Mouse (Mus musculus): Measurements from ENCODE around the gene Flvcr2. TPM values are rescaled to one million over a fixed set of nuclear protein-coding genes. Genes with fewer than 3 reads are reported as not detected.
"Not testable (repeated sequence)": the region's sequence is repeated elsewhere in the genome, so short reads cannot be mapped to it uniquely, and the experiment has no call there.

Flvcr2 gene
- polyA plus RNA-seq (2015; fragmentation: Nextera tagmentation; extraction: Ambion mirVana), result 6.3 and 6.9 TPM in 2 replicates

GRCm38 (mm10) chr12:85745827-85746695 is at the start of gene Flvcr2:
Flvcr2 (plus strand) TSS chr12:85746539.
- Histone ChIP-seq H3K9me3 (ENCODE audit: control insufficient read depth, low read length) (no peaks in the 10 kb centered on the region), H3K4me1 (ENCODE audit: control insufficient read depth, insufficient read depth, low read depth, low read length) (peaks cover 12% of the 10 kb centered on the region), H3K4me2 (ENCODE audit: low read length) (peak within 1 kb of the TSS; percentile 98), H3K27ac (ENCODE audit: low read depth, low read length) (no peak within 1 kb of the TSS), H3K9ac (ENCODE audit: low read depth, low read length) (peak within 1 kb of the TSS; percentile 58), H3K27me3 (replicated peaks; ENCODE audit: control insufficient read depth, insufficient read depth, low read length) (peaks cover 17% of the 10 kb centered on the region), H3K36me3 (ENCODE audit: control insufficient read depth, insufficient read depth, low read length) (no peaks in the 10 kb centered on the region), H3K4me3 (ENCODE audit: low read length) (peak within 1 kb of the TSS; percentile 47)
- peak; percentile 81 for ATAC-seq
- WGBS, result under 1% methylated on average over 51 of the region's 51 CpGs

GRCm38 (mm10) chr12:85698179-85698578 is 48.2 kb upstream of the Flvcr2 start:
- not testable (repeated sequence) for H3K4me1 ChIP-seq (ENCODE audit: control insufficient read depth, insufficient read depth, low read depth, low read length); H3K9ac ChIP-seq (ENCODE audit: low read depth, low read length); H3K27ac ChIP-seq (ENCODE audit: low read depth, low read length); H3K27me3 ChIP-seq (replicated peaks; ENCODE audit: control insufficient read depth, insufficient read depth, low read length); H3K4me3 ChIP-seq (ENCODE audit: low read length); H3K9me3 ChIP-seq (ENCODE audit: control insufficient read depth, low read length); H3K36me3 ChIP-seq (ENCODE audit: control insufficient read depth, insufficient read depth, low read length)
- 29% methylated on average over 9 of the region's 37 CpGs for WGBS
- peak overlapping the region; percentile 38 for H3K4me2 ChIP-seq (ENCODE audit: low read length)
- peak; percentile 89 for ATAC-seq

- peak; percentile 32; the same call in 1 of the 2 replicates for ATAC-seq
- Histone ChIP-seq H3K9ac (ENCODE audit: low read depth, low read length) (no peak overlapping the region), H3K9me3 (ENCODE audit: control insufficient read depth, low read length) (no peaks in the 10 kb centered on the region), H3K36me3 (ENCODE audit: control insufficient read depth, insufficient read depth, low read length) (no peaks in the 10 kb centered on the region), H3K27ac (ENCODE audit: low read depth, low read length) (no peak overlapping the region), H3K4me3 (ENCODE audit: low read length) (no peak overlapping the region), H3K27me3 (replicated peaks; ENCODE audit: control insufficient read depth, insufficient read depth, low read length) (peaks cover 2% of the 10 kb centered on the region; the same call in 1 of the 2 replicates), H3K4me2 (ENCODE audit: low read length) (no peak overlapping the region), H3K4me1 (ENCODE audit: control insufficient read depth, insufficient read depth, low read depth, low read length) (peaks cover 2% of the 10 kb centered on the region)
- WGBS, result 55% methylated on average over 6 of the region's 6 CpGs
Measured at GRCm38 (mm10) chr12:85700191-85700841, 46.0 kb upstream of the Flvcr2 start.

- peaks cover 8% of the 10 kb centered on the region for H3K4me1 ChIP-seq (ENCODE audit: control insufficient read depth, insufficient read depth, low read depth, low read length)
- 75% methylated on average over 7 of the region's 7 CpGs for WGBS
- peaks cover 3% of the 10 kb centered on the region; the same call in 1 of the 2 replicates for H3K27me3 ChIP-seq (replicated peaks; ENCODE audit: control insufficient read depth, insufficient read depth, low read length)
Measured at GRCm38 (mm10) chr12:85700842-85701223, 45.5 kb upstream of the Flvcr2 start.

GRCm38 (mm10) chr12:85702166-85703055 is 43.9 kb upstream of the Flvcr2 start:
- Histone ChIP-seq H3K27me3 (replicated peaks; ENCODE audit: control insufficient read depth, insufficient read depth, low read length) (peaks cover 3% of the 10 kb centered on the region; the same call in 1 of the 2 replicates), H3K4me3 (ENCODE audit: low read length) (no peak overlapping the region), H3K4me2 (ENCODE audit: low read length) (no peak overlapping the region), H3K36me3 (ENCODE audit: control insufficient read depth, insufficient read depth, low read length) (no peaks in the 10 kb centered on the region), H3K9me3 (ENCODE audit: control insufficient read depth, low read length) (no peaks in the 10 kb centered on the region), H3K9ac (ENCODE audit: low read depth, low read length) (no peak overlapping the region), H3K4me1 (ENCODE audit: control insufficient read depth, insufficient read depth, low read depth, low read length) (peaks cover 10% of the 10 kb centered on the region), H3K27ac (ENCODE audit: low read depth, low read length) (no peak overlapping the region)
- 76% methylated on average over 15 of the region's 15 CpGs for WGBS
- ATAC-seq, result no peak

More at GRCm38 (mm10) chr12:85700842-85701223, 45.5 kb upstream of the Flvcr2 start:
- Histone ChIP-seq H3K4me2 (ENCODE audit: low read length) (no peak overlapping the region), H3K4me3 (ENCODE audit: low read length) (no peak overlapping the region), H3K27ac (ENCODE audit: low read depth, low read length) (no peak overlapping the region), H3K9me3 (ENCODE audit: control insufficient read depth, low read length) (no peaks in the 10 kb centered on the region), H3K9ac (ENCODE audit: low read depth, low read length) (no peak overlapping the region), H3K36me3 (ENCODE audit: control insufficient read depth, insufficient read depth, low read length) (no peaks in the 10 kb centered on the region)
- no peak for ATAC-seq

- 55% methylated on average over 3 of the region's 3 CpGs for WGBS
Measured at GRCm38 (mm10) chr12:85703507-85703906, 42.8 kb upstream of the Flvcr2 start.

GRCm38 (mm10) chr12:85704566-85704965 is 41.8 kb upstream of the Flvcr2 start:
- Histone ChIP-seq H3K9ac (ENCODE audit: low read depth, low read length) (no peak overlapping the region), H3K9me3 (ENCODE audit: control insufficient read depth, low read length) (no peaks in the 10 kb centered on the region), H3K27me3 (replicated peaks; ENCODE audit: control insufficient read depth, insufficient read depth, low read length) (peaks cover 3% of the 10 kb centered on the region; the same call in 1 of the 2 replicates), H3K36me3 (ENCODE audit: control insufficient read depth, insufficient read depth, low read length) (no peaks in the 10 kb centered on the region), H3K4me3 (ENCODE audit: low read length) (no peak overlapping the region), H3K27ac (ENCODE audit: low read depth, low read length) (no peak overlapping the region), H3K4me1 (ENCODE audit: control insufficient read depth, insufficient read depth, low read depth, low read length) (peaks cover 10% of the 10 kb centered on the region), H3K4me2 (ENCODE audit: low read length) (no peak overlapping the region)
- ATAC-seq, result no peak
- 62% methylated on average over 7 of the region's 7 CpGs for WGBS

More at GRCm38 (mm10) chr12:85703507-85703906, 42.8 kb upstream of the Flvcr2 start:
- Histone ChIP-seq H3K4me2 (ENCODE audit: low read length) (no peak overlapping the region), H3K9me3 (ENCODE audit: control insufficient read depth, low read length) (no peaks in the 10 kb centered on the region), H3K27ac (ENCODE audit: low read depth, low read length) (no peak overlapping the region), H3K36me3 (ENCODE audit: control insufficient read depth, insufficient read depth, low read length) (no peaks in the 10 kb centered on the region), H3K9ac (ENCODE audit: low read depth, low read length) (no peak overlapping the region), H3K4me3 (ENCODE audit: low read length) (no peak overlapping the region), H3K4me1 (ENCODE audit: control insufficient read depth, insufficient read depth, low read depth, low read length) (peaks cover 10% of the 10 kb centered on the region), H3K27me3 (replicated peaks; ENCODE audit: control insufficient read depth, insufficient read depth, low read length) (peaks cover 3% of the 10 kb centered on the region; the same call in 1 of the 2 replicates)
- no peak for ATAC-seq

GRCm38 (mm10) chr12:85705002-85705830 is 41.1 kb upstream of the Flvcr2 start:
- H3K36me3 ChIP-seq (ENCODE audit: control insufficient read depth, insufficient read depth, low read length), result no peaks in the 10 kb centered on the region
- no peak overlapping the region for H3K27ac ChIP-seq (ENCODE audit: low read depth, low read length)
- H3K4me1 ChIP-seq (ENCODE audit: control insufficient read depth, insufficient read depth, low read depth, low read length), result peaks cover 10% of the 10 kb centered on the region
- H3K4me2 ChIP-seq (ENCODE audit: low read length), result peak overlapping the region; percentile 64
- peak overlapping the region; percentile 36 for H3K4me3 ChIP-seq (ENCODE audit: low read length)
- WGBS, result 13% methylated on average over 20 of the region's 20 CpGs
- ATAC-seq, result peak; percentile 76
- peak overlapping the region; percentile 59 for H3K9ac ChIP-seq (ENCODE audit: low read depth, low read length)
- peaks cover 3% of the 10 kb centered on the region; the same call in 1 of the 2 replicates for H3K27me3 ChIP-seq (replicated peaks; ENCODE audit: control insufficient read depth, insufficient read depth, low read length)
- H3K9me3 ChIP-seq (ENCODE audit: control insufficient read depth, low read length), result no peaks in the 10 kb centered on the region
